Mouse (Mus musculus) spleen, postnatal 10 days (tissue): ENCODE data around the gene Cep126.

Experiments
- DNase-seq, 2 experiments: peaks; one replicate each; pipeline ENCODE4 v3.0.0; 2021 to 2022; ENCODE audit warnings: low spot score in 2 of 2

The Cep126 gene

DNA sequence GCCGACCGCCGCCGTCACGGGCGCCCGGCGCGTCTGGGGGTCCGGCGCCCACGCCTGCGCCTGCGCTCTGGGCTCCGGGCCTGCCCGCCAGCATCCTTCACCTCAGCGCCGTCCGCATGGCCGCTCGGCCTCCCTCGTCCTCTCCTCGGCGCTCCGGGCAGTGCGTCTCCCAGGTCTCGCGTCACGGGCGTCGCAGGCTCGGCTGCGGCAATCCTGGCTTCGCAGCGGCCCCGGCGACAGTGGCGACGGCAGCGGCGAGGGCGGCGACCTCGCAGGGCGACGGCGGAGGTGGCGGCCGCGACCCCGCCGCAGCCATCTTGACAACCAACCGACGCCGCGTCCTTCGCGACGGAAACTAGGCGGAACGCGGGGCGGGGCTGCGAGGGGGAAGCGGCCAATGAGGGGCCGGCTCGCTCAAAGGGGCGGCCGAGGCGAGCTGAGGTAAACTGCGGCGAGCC, at the start of gene Cep126:
Cep126 (minus strand) TSS at position 178 of the 458 bp plus-strand sequence.
- peak; percentile 8 to 63 for DNase-seq

DNA sequence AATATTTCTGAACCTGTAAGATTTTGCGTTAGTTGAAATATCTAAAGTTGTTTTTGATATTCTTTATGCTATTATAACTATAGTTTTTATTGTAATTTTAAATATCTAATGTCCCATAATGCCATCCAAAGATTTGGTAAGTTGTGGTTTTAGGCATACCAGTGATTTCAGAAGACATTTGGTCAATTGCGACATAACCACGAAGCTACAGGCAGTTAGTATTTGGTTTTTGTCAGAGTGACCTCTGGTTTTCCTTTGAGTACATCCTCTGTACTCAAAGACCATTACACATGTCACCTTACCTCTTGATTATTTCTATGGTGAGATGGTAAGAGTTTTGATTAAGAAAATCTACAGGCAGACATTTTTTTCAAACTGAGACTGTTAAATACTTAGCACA, 45.5 kb upstream of the Cep126 start:
- DNase-seq: no peak

DNA sequence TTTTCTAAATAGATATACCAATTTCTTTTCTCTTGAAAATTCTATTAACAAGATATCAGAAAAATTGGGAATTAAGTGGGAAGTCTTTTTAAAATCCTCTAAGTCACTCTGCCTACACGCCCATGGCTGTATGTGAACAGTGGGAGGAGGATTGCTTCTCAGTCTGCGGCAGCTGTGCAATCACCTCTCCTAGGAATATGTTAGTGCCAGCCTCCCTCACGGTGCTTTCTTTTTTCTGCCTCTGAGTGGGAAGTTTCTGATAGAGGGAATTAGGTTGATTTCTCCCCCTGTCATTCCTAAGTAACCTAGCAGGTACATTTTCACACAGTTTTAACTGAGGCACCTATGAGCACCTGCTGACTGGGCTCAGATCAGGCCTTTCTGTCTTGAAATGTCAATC, 43.0 kb upstream of the Cep126 start:
- DNase-seq: no peak

DNA sequence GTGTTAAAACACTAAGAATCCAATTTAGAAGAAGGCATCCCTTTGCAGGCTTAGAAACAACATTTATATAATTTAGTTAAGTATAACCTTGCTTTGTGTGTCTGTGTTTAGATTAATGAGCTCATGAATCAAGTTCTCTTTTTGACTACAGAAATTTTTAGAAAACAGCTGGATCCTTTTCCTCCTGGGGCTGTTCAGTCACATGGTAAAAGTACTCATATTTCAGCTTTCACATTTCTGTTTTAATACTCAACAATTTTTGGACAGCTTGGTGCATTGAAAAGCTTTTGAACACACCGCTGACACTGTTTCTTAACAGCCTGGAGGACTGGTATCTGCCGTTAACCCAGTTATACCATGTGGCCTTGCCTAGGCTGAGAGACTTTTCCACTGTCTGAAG, 22.9 kb upstream of the Cep126 start:
- no peak for DNase-seq

DNA sequence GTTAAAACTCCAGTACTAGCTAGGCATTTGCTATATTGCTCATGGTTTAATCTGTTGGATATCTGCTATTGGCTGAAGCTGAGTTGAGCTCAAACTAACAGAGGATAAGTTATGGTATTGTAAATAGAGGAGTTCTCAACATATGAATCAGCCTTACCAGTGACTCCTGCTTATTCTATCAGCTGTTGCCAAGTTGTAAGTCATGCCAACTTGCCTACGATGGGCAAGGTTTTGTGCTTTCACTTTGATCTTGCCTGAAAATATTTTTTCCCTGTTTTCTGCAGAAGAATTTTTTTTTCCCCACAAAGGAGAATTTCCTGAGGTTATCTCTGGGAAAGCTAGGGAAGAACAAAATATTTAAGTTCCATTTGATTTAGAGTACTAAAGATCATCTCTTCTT, 5.4 kb upstream of the Cep126 start:
- DNase-seq: no peak

DNA sequence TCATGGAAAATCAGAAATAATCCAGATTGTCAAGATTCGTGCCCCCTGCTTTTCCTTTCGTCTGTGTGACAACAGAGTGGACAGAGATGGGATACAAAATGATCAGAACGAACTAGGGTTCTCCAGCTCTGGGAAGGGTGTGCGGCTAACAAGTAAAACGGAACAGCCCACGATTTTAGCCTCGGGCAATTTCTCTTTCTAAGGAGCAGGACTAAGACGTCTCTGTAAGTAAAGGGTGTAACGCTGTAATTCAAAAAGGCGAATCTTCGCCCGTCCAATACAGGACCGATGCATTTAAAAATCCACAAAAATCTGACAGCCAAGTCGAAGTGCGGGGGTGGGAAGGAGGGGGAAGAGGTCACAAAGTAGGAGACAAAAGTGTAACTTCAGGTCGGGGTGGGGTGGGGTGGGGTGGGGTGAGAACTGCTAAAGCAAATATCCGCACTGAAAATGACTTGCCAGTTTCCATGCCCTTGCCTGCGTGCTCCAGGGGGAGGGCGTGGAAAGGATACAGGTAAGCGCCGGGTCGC, 443 bp downstream of the Cep126 start:
- no peak for DNase-seq

DNA sequence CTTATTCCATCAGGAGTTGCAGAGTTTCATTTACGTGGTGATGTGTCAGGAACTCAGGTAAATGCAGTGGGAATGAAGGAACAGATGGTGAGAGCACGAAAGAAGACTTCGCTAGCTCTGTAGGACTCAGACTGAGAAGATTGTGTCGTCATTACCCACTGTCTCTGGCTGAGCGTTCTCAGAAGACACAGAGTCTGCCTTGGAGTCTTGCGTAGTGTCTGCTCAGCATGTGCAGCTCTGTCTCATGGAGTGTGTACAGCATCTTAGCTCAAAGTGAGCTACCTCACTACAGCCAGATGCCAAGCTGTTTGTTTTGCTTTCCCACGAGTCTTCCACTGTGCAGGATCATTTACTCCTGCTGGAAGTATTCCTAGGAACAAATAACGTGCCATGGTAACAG, 10.6 kb downstream of the Cep126 start:
- no peak for DNase-seq

DNA sequence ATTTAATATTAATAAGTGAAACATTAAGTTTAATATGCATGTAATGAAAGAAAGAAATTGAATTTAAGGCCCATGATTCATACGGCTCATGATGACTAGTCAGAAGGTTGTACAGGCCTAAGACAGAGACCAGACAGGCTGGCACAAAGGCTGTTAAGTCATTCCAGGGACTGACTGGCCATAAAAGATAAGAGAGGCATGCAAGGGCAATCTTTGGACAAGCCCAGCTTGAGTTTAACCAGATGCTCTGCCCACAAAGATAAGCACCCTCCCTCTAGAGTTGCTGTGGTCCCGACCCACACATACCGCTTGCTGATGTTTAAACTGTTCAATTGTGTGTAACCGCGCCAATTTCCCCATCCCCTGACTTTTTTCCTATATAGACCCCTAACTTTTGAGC, 19.6 kb downstream of the Cep126 start:
- no peak for DNase-seq

DNA sequence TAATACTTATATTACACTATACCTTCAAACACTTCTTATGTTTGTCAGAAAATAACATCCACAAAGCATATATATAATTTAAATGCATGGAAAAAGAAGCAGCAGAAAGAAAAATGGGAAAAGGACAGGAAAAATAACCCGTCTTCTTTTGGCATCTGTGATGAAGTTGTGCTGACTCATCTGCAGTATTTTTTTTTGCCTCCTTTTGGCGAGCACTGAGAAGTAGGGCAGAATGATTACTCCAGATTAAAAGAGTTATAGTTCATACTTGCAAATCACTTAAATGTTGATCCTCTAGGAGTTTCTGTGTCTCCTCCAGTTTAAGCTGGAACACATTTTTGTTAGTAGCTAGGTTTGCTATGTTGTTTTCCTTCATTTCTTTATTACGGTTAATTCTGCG, 31.0 kb downstream of the Cep126 start:
- no peak for DNase-seq

DNA sequence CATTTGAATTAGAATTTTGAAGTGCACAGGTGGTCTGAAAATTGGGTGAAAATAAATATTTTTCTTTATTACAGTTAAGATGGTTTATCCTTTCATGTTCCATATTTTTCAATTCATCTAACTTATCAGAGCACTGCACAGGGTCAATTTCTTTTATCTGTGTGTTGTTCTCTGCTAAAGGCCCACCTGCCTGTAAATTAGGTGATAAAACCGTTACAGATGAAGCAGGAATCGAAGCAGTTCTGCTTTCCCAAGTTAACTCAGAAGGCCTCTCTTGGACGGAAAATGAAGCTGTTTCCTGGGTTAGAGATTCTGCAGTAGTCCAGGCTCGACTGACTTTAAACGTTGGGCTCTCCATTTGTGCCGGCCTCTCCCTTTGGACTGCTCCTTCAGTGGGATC, 33.1 kb downstream of the Cep126 start:
- no peak for DNase-seq

DNA sequence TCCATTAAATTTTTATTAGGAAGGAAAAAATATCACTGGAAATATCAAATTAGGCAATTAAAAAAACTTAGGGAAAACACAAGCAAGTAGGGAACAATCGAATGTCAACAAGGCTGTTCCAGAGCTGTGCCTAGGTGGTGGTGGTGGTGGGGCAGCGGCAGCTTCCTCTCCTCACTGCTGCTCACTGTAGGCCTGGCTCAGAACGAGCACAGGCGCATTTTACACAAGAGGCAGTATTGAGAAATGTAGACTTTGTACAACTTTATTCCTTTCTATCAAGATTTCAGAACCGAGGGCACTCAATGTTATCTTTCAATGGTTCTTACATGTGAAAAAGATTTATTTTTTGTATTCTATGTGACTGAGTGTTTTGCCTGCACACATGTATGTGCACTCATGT, 55.2 kb downstream of the Cep126 start:
- DNase-seq: no peak

DNA sequence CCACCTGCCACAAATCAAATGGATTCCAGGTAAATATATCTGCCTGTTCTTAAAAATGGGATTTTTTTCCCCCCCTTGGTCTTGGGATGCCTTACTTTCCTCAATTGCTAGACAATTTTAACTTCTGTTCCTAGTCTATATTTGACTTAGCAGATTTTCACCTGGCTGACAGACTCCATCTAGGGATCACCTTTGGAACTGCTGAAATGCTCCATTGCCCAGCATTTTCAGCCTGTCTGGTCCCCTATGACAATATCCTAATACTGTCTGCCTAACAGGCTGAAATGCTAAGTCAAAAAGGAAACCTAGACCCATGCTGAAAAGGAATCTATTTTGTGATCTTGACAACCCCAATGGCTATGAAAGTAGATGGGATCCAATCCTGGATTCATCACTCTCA, 59.7 kb downstream of the Cep126 start:
- DNase-seq: no peak

DNA sequence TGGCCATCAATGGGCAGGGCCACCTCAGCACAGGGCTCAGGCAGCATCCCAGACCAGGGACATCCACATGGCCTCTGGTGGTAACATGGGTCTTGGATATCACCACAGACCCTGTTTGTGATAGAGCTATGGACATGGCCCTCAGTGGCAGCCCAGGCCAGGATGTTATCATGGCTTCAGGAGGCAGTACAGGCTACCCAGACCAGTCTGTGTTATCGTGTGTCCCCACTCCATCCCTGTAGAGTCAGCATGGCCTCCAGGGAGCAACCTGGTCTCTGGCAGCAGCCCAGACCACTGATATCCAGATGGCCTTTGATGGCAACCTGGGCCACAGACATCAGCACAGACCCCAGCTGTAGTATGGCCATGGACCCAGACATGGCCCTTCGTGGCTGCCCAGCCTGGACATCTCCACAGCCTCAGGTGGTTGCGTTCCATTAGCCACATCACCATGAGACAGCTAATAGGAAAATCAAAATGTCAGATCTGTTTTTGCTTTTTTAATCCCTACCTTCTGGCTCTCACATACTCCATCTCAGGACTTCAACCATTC, 60.8 kb downstream of the Cep126 start:
- no peak for DNase-seq

DNA sequence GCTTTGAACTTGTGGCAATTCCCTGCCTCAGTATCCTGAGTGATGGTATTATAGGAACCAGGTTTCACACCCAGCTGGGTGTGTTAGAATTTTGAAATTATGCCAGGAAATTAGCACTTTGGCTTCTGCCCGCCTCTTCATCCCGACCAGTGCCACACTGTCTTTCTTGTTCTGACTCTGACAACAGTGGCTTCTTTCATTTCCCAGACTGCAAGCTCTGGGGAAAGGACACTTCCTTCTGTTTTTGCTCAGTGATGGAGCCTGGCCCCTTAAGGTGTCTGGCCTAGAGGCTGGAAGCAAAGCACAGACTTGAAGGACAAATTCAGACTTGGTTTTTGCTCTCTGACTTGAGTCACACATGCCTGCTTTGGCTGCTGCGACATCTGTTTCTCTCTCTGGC, 74.5 kb downstream of the Cep126 start:
- DNase-seq: no peak

DNA sequence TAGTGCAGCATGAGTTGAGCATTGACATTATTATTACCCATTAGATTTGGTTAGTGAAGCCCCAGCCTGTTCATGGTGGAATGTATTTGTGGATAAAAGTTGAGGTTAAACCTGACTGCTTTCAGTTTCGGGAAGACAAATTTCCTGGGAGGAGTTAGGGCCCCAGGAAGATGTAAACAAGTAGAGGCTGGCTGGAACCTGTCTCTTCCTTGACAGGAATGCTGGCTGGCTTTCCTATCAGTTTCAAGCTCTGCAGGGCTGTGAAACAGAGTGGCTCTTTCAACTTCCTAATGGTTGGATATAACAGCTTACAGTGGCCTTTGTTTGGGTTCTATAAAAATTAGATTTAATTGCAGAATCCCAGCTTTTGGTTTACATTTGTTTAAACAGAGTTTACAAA, 79.3 kb downstream of the Cep126 start:
- no peak for DNase-seq

DNA sequence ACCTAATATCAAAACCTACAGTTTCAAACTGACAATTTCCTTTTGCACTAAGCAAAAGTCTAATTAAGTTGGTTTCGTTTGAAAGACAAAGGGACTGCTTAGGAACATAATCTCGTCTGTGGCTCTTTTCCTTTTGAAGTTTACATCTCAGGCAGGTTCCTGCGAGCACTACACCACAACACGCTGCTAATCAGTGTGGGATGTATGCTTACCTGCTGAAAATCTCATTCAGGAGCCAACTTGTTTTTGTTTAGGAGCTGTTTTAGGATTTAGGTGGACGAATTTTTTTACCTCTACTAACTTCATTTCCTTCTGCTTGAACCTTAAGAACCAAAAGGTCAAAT, 91.1 kb downstream of the Cep126 start:
- no peak for DNase-seq

DNA sequence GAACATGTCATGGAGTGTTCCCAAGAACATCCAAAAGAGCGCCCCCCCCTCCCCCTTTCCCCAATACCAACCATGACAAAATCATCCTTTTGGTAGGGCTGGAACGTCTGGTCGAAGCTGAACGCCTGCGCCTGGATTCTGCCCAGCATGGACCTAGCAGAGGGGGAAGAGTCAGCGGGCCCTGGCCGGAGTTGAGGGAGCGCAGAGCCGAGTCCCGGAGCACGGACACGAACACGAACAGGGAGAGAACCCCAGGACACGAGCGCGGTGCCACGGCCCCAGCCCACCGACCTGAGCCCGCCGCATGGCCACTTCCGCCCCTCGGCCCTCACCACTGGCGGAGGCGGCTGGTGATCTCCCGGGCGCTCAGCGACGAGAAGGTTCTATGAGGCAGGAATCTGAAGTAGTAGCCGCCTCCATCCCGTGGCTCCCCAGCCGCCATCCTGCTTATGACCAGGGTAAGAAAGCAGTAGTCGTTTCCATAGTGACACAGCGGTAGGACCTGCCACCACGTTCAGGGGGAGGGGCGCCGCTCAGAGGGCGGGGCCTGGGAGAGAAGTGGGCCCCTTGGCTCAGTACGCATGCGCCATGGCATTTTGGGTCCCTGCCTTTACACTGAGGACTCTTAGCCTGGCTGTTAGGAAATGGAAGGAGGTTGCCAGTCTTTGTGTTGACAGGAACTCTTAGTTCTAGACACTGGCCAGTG, 91.6 kb downstream of the Cep126 start, which contains the start of gene Cfap300:
Cfap300 (minus strand) TSS at position 486 of the 706 bp plus-strand sequence.
- peak; percentile 58 to 85 for DNase-seq

DNA sequence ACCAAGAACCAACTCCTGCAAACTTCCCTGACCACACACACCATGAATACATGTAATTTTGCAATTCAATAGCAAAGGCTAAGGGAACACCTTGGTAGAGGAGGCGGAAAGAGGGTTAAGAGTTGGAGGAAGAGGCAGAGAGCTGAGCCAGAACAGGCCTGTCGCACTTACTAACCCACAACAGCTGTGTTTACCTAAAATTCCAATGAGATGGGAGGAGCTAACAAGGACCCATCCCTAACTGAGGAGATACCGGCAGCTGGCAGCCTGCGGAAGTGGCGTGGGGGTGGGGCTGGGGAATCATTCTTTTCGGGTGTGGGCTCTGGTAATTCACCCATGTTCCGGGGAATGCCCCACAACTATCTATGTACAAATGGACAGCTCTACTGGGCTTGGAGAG, 98.5 kb downstream of the Cep126 start:
- no peak for DNase-seq

DNA sequence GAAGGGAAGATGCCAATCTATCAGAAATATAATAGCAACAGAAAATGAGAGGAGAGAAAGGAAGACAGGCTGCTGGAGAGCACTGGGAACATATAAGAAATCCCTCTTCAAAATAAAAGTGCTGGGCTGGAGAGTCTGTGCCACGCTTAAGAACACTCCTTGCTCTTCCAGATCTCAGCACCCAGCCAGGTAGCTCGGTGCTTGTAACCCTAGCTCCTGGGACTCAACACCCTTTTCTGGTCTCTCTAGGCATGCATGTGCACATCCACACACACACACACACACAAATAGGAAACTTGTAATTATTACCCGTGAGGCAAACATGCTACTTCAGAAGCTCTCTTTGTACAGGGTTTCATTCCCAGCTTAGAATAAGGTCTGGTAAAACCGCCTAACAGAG, 99.0 kb downstream of the Cep126 start:
- DNase-seq: no peak

DNA sequence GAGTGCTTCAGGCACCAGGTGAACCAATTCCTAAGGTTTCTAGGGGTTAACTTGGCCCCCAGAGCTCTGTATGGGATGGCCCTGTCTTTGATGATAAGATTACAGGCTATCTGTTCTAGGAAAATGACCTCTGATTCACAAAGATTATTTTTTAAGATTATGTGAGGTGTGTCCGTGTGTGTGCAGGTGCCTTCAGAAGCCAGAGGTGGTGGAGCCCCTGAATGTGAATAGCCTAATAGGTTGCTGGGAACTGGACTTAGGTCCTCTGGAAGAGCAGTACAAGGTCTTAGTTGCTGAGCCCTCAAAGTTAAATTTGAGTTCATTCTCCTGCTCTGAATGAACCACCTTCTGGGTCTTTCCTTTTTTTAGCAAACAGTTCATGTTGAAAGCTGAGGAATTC, 100.0 kb downstream of the Cep126 start:
- no peak for DNase-seq

DNA sequence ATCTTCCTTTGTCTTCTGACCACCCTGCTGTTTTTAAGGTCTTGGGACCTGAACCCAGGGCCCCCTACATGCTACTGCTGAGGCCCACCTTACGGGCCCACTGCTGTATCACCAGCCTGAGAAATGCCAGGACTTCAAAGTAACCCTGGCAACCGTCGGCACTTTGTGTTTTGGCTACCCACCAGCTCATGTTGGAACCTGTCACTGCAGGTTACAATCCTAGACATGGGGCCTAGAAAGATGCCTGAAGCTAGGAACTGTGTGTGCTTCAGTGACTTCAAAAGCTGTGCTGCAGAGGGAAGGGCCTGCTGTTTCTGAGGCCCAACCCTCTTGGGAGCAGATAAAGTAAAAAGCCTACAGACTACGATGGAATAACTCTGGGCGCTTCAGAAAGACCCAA, 101.2 kb downstream of the Cep126 start:
- DNase-seq: no peak
